8 mouse cellular contexts compared by ENCODE assay signal in genomic region chr7:19002848-19003498, GRCm38 (mm10). TPM values are rescaled to one million over a fixed set of nuclear protein-coding genes. Genes with fewer than 3 reads are reported as not detected.
A peak's percentile ranks its signal among the peaks of the same experiment; 100 is the strongest.
DNase-seq lines count a peak whose midpoint lies in the region; ATAC-seq and TF ChIP-seq lines count a peak whose summit lies in the region.

No protein-coding gene starts in this region.

- 1% methylated on average over 17 of the region's 17 CpGs for WGBS in embryonic facial prominence, embryonic 10.5 days
- WGBS in intestine, embryonic 15.5 days: under 1% methylated on average over 17 of the region's 17 CpGs
- 2% methylated on average over 17 of the region's 17 CpGs for WGBS in midbrain, embryonic 11.5 days
- WGBS in spleen, adult 2 months: 2% methylated on average over 17 of the region's 17 CpGs

- H3K4me1 ChIP-seq in embryonic facial prominence, embryonic 10.5 days: peaks cover 60% of the 10 kb centered on the region
- H3K4me1 ChIP-seq in intestine, embryonic 15.5 days (replicated peaks): peaks cover 54% of the 10 kb centered on the region
- peaks cover 32% of the 10 kb centered on the region for H3K4me1 ChIP-seq in midbrain, embryonic 11.5 days (ENCODE audit: control insufficient read depth, insufficient read depth, low read length)
- peaks cover 21% of the 10 kb centered on the region for H3K4me1 ChIP-seq in spleen, adult 2 months (ENCODE audit: control insufficient read depth, insufficient read depth, insufficient read length)

- H3K4me3 ChIP-seq in embryonic facial prominence, embryonic 10.5 days: peak overlapping the region; percentile 54
- H3K4me3 ChIP-seq in intestine, embryonic 15.5 days (replicated peaks): peak overlapping the region; percentile 38
- peak overlapping the region; percentile 33 for H3K4me3 ChIP-seq in midbrain, embryonic 11.5 days (ENCODE audit: low read depth, low read length)
- peak overlapping the region; percentile 37; the same call in 1 of the 2 replicates for H3K4me3 ChIP-seq in spleen, adult 2 months (ENCODE audit: extremely low read depth, insufficient read depth, insufficient read length)

- H3K36me3 ChIP-seq in embryonic facial prominence, embryonic 10.5 days (replicated peaks): peaks cover 33% of the 10 kb centered on the region
- H3K36me3 ChIP-seq in intestine, embryonic 15.5 days: peaks cover 8% of the 10 kb centered on the region; the same call in 1 of the 2 replicates
- peaks cover 10% of the 10 kb centered on the region; the same call in 1 of the 2 replicates for H3K36me3 ChIP-seq in midbrain, embryonic 11.5 days (ENCODE audit: control insufficient read depth, insufficient read depth, low read length)
- peaks cover 8% of the 10 kb centered on the region; the same call in 1 of the 2 replicates for H3K36me3 ChIP-seq in spleen, adult 2 months (ENCODE audit: control insufficient read depth, insufficient read depth, low read length)

- TF ChIP-seq CTCF in spleen, adult 2 months (IDR thresholded peaks at IDR 0.05; ENCODE audit: extremely low read depth, insufficient read depth, insufficient read length, insufficient replicate concordance): no peak

- peak; percentile 95 for DNase-seq in 3T3-L1 (ENCODE audit: low read depth, low spot score)
- DNase-seq in adrenal gland, adult 8-10 months: peak; percentile 74
- peak; percentile 79 for DNase-seq in embryonic facial prominence, embryonic 10.5 days (ENCODE audit: low spot score)
- DNase-seq in gastrocnemius, postnatal 4 days (ENCODE audit: low spot score in 2 of 2): peak; percentile 40 to 65
- DNase-seq in left cerebral cortex, postnatal 4 days: peak; percentile 68
- peak; percentile 98 for DNase-seq in midbrain, embryonic 11.5 days (ENCODE audit: low spot score, missing footprints)
- DNase-seq in spleen, adult 2 months (ENCODE audit: low read depth in 1 of 2, low spot score in 2 of 2): peak; percentile 63 to 69

- H3K9me3 ChIP-seq in embryonic facial prominence, embryonic 10.5 days: no peaks in the 10 kb centered on the region
- no peaks in the 10 kb centered on the region for H3K9me3 ChIP-seq in intestine, embryonic 15.5 days
- no peaks in the 10 kb centered on the region for H3K9me3 ChIP-seq in midbrain, embryonic 11.5 days (ENCODE audit: control insufficient read depth, low read length)

- peak; percentile 47 for ATAC-seq in intestine, embryonic 15.5 days
- ATAC-seq in midbrain, embryonic 11.5 days (ENCODE audit: low FRiP score): peak; percentile 60

- no peaks in the 10 kb centered on the region for H3K27me3 ChIP-seq in embryonic facial prominence, embryonic 10.5 days (replicated peaks; ENCODE audit: low read depth, poor library complexity, severe bottlenecking)
- H3K27me3 ChIP-seq in intestine, embryonic 15.5 days (replicated peaks): no peaks in the 10 kb centered on the region
- H3K27me3 ChIP-seq in midbrain, embryonic 11.5 days (ENCODE audit: control insufficient read depth, insufficient read depth, low read length): no peaks in the 10 kb centered on the region
- no peaks in the 10 kb centered on the region for H3K27me3 ChIP-seq in spleen, adult 2 months (ENCODE audit: control insufficient read depth, insufficient read depth, low read length)

- peak overlapping the region; percentile 89 for H3K27ac ChIP-seq in embryonic facial prominence, embryonic 10.5 days (replicated peaks)
- peak overlapping the region; percentile 82 for H3K27ac ChIP-seq in intestine, embryonic 15.5 days
- no peak overlapping the region for H3K27ac ChIP-seq in midbrain, embryonic 11.5 days (ENCODE audit: low read depth, low read length)
- peak overlapping the region; percentile 73 for H3K27ac ChIP-seq in spleen, adult 2 months (ENCODE audit: insufficient read depth, low read length)

- intact Hi-C loops in left cerebral cortex, postnatal 4 days (cut with DNase I): loop anchor here (10.0 kb wide), 1 partner anchor 108 kb away; no protein-coding TSS in a partner anchor

- peak overlapping the region; percentile 75 for H3K4me2 ChIP-seq in intestine, embryonic 15.5 days (replicated peaks)
- H3K4me2 ChIP-seq in midbrain, embryonic 11.5 days: peak overlapping the region; percentile 60

- no peak for TF ChIP-seq POLR2A in spleen, adult 2 months (IDR thresholded peaks at IDR 0.05; ENCODE audit: low read depth, low read length)

- H3K9ac ChIP-seq in intestine, embryonic 15.5 days: peak overlapping the region; percentile 52
- peak overlapping the region; percentile 79 for H3K9ac ChIP-seq in midbrain, embryonic 11.5 days (ENCODE audit: low read length)

RNA-seq across cellular contexts. Expression of gene Irf2bp1, which starts 0.9 kb away (rescaled TPM):
- 10 to 100 TPM; 49.0 to 52.8 (median 50.9) TPM for total RNA-seq in adrenal gland, adult 8-10 months (2022)
- 25.0 and 25.7 TPM in 2 replicates for polyA plus RNA-seq in embryonic facial prominence, embryonic 10.5 days (2016; fragmentation: Nextera tagmentation; extraction: Ambion mirVana)
- 10 to 100 TPM; 36.6 to 38.1 TPM for total RNA-seq in gastrocnemius, postnatal 4 days (2021)
- 24.5 and 24.6 TPM in 2 replicates for polyA plus RNA-seq in intestine, embryonic 15.5 days (2015; fragmentation: Nextera tagmentation; extraction: Ambion mirVana)
- total RNA-seq in left cerebral cortex, postnatal 4 days (2021): 10 to 100 TPM; 56.9 to 60.8 TPM
- polyA plus RNA-seq in midbrain, embryonic 11.5 days (2014; fragmentation: Nextera tagmentation; extraction: Ambion mirVana): 24.1 and 26.5 TPM in 2 replicates
- 23.8 and 32.9 TPM in 2 replicates for polyA plus RNA-seq in spleen, adult 2 months (2012; rRNA removed)

RNA-seq across cellular contexts. Expression of gene Mypop, which starts 11.9 kb away (rescaled TPM):
- total RNA-seq in adrenal gland, adult 8-10 months (2022): 10 to 100 TPM; 11.4 to 18.0 (median 15.5) TPM
- 4.0 and 4.1 TPM in 2 replicates for polyA plus RNA-seq in embryonic facial prominence, embryonic 10.5 days (2016; fragmentation: Nextera tagmentation; extraction: Ambion mirVana)
- 1 to 10 TPM; 3.2 to 3.7 TPM for total RNA-seq in gastrocnemius, postnatal 4 days (2021)
- 2.5 and 2.9 TPM in 2 replicates for polyA plus RNA-seq in intestine, embryonic 15.5 days (2015; fragmentation: Nextera tagmentation; extraction: Ambion mirVana)
- 10 to 100 TPM; 18.8 to 20.2 TPM for total RNA-seq in left cerebral cortex, postnatal 4 days (2021)
- polyA plus RNA-seq in midbrain, embryonic 11.5 days (2014; fragmentation: Nextera tagmentation; extraction: Ambion mirVana): 3.7 and 4.0 TPM in 2 replicates
- polyA plus RNA-seq in spleen, adult 2 months (2012; rRNA removed): 2.5 and 4.0 TPM in 2 replicates

RNA-seq across cellular contexts. Expression of gene Nanos2, which starts 15.8 kb away (rescaled TPM):
- not detected for total RNA-seq in adrenal gland, adult 8-10 months (2022)
- not detected in 2 replicates for polyA plus RNA-seq in embryonic facial prominence, embryonic 10.5 days (2016; fragmentation: Nextera tagmentation; extraction: Ambion mirVana)
- total RNA-seq in gastrocnemius, postnatal 4 days (2021): not detected
- polyA plus RNA-seq in intestine, embryonic 15.5 days (2015; fragmentation: Nextera tagmentation; extraction: Ambion mirVana): not detected in 2 replicates
- total RNA-seq in left cerebral cortex, postnatal 4 days (2021): 1 to 10 TPM; 1.4 to 1.7 TPM
- polyA plus RNA-seq in midbrain, embryonic 11.5 days (2014; fragmentation: Nextera tagmentation; extraction: Ambion mirVana): 0.10 TPM in 2 replicates
- not detected in 2 replicates for polyA plus RNA-seq in spleen, adult 2 months (2012; rRNA removed)

RNA-seq across cellular contexts. Expression of gene Foxa3, which starts 20.4 kb away (rescaled TPM):
- under 1 TPM in 1 of 4 experiments, not detected in 3; 0.12 TPM for total RNA-seq in adrenal gland, adult 8-10 months (2022)
- polyA plus RNA-seq in embryonic facial prominence, embryonic 10.5 days (2016; fragmentation: Nextera tagmentation; extraction: Ambion mirVana): not detected in 2 replicates
- under 1 TPM in 1 of 2 experiments, not detected in 1; 0.13 TPM for total RNA-seq in gastrocnemius, postnatal 4 days (2021)
- 26.6 and 28.3 TPM in 2 replicates for polyA plus RNA-seq in intestine, embryonic 15.5 days (2015; fragmentation: Nextera tagmentation; extraction: Ambion mirVana)
- total RNA-seq in left cerebral cortex, postnatal 4 days (2021): not detected
- polyA plus RNA-seq in midbrain, embryonic 11.5 days (2014; fragmentation: Nextera tagmentation; extraction: Ambion mirVana): not detected in 2 replicates
- 0.38 and 0.49 TPM in 2 replicates for polyA plus RNA-seq in spleen, adult 2 months (2012; rRNA removed)

RNA-seq across cellular contexts. Expression of gene Sympk, which starts 21.2 kb away (rescaled TPM):
- 100 to 1,000 TPM; 110 to 113 (median 111) TPM for total RNA-seq in adrenal gland, adult 8-10 months (2022)
- polyA plus RNA-seq in embryonic facial prominence, embryonic 10.5 days (2016; fragmentation: Nextera tagmentation; extraction: Ambion mirVana): 43.4 and 45.2 TPM in 2 replicates
- total RNA-seq in gastrocnemius, postnatal 4 days (2021): 10 to 100 TPM; 61.4 to 63.8 TPM
- polyA plus RNA-seq in intestine, embryonic 15.5 days (2015; fragmentation: Nextera tagmentation; extraction: Ambion mirVana): 29.6 and 30.3 TPM in 2 replicates
- total RNA-seq in left cerebral cortex, postnatal 4 days (2021): 10 to 100 TPM; 87.1 to 96.8 TPM
- 30.9 and 33.3 TPM in 2 replicates for polyA plus RNA-seq in midbrain, embryonic 11.5 days (2014; fragmentation: Nextera tagmentation; extraction: Ambion mirVana)
- polyA plus RNA-seq in spleen, adult 2 months (2012; rRNA removed): 67.2 and 88.3 TPM in 2 replicates
